Mouse (Mus musculus) liver, embryonic 16.5 days (tissue): ENCODE measurements around the gene Pigt. TPM values are rescaled to one million over a fixed set of nuclear protein-coding genes. Genes with fewer than 3 reads are reported as not detected.

ENCODE experiments used
- ATAC-seq: fragments of 200-750 bp; cut with Nextera tagmentation; 2 replicates; pipeline ENCODE4 v1.8.0; 2017; ENCODE audit warnings: low read depth, mild to moderate bottlenecking, moderate number of reproducible peaks, moderate library complexity
- H3K27ac ChIP-seq: fragments of 300-500 bp; sonication (generic); 2 replicates; pipeline ENCODE4 v1.5.1; 2014; ENCODE audit warnings: mild to moderate bottlenecking, low read length
- H3K27me3 ChIP-seq: fragments of 300-500 bp; sonication (generic); 2 replicates; pipeline ENCODE4 v1.6.1; 2014; ENCODE audit warnings: low read depth, low read length, mixed read lengths; ENCODE audit not compliant: control insufficient read depth, insufficient read depth
- H3K36me3 ChIP-seq: fragments of 300-500 bp; sonication (generic); 2 replicates; pipeline ENCODE4 v1.6.1; 2014; ENCODE audit warnings: mild to moderate bottlenecking; ENCODE audit not compliant: control insufficient read depth, insufficient read depth
- H3K4me1 ChIP-seq: fragments of 300-500 bp; sonication (generic); 2 replicates; pipeline ENCODE4 v1.6.1; 2014; ENCODE audit warnings: low read depth, low read length, mixed read lengths; ENCODE audit not compliant: control insufficient read depth
- H3K4me2 ChIP-seq: fragments of 300-500 bp; sonication (generic); 2 replicates; pipeline ENCODE4 v1.6.1; 2014; ENCODE audit warnings: low read depth, low read length, mixed read lengths
- H3K4me3 ChIP-seq: fragments of 300-500 bp; sonication (generic); 2 replicates; pipeline ENCODE4 v1.5.1; 2014; ENCODE audit warnings: low read depth, mild to moderate bottlenecking, low read length
- H3K9ac ChIP-seq: fragments of 300-500 bp; sonication (generic); 2 replicates; pipeline ENCODE4 v1.6.1; 2014; ENCODE audit warnings: low read depth, low read length
- H3K9me3 ChIP-seq: fragments of 300-500 bp; sonication (generic); replicated peaks from 2 replicates; pipeline ENCODE4 v1.6.1; 2016; ENCODE audit warnings: low read length; ENCODE audit not compliant: control insufficient read depth
- WGBS: fragments of 180-500 bp; shearing (Covaris S2); extraction: QIAGEN DNeasy Blood & Tissue Kit; methylation state at CpG from one replicate; pipeline ENCODE4 v1.1.7; 2014; ENCODE audit not compliant: insufficient replicate concordance; 5-methylcytosine and 5-hydroxymethylcytosine counted together
- polyA plus RNA-seq: library from polyadenylated mRNA; unstranded; fragments of >200 nt; fragmentation: Nextera tagmentation; extraction: Ambion mirVana; gene quantifications from 2 replicates; pipeline ENCODE4 v1.2.1, GENCODE M21; 2015

Gene Pigt
- polyA plus RNA-seq, 1 experiment from 2014 or later, result 24.0 TPM

DNA sequence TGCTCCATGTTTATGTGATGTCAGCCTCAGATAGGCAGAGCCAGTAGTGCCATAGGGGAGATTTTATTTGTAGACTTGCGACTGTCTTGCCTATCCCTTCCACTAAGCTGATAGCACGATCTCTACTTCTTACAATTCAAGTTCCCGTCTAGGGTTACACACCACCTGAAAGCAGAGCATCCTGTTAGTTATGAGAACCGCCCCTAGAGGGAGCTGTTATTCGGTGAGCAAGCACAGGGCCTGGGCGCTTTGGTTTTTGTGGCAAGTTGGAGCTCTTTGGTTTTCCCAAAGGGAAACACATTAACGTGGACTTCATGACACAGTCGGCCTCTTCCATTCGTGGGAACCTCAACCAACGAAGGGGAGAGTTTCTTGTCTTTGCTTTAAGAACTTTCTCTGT is 27.1 kb upstream of the Pigt start:
- H3K9me3 ChIP-seq, result no peaks in the 10 kb centered on the region
- H3K4me1 ChIP-seq, result no peaks in the 10 kb centered on the region
- no peak overlapping the region for H3K4me2 ChIP-seq
- H3K27me3 ChIP-seq, result no peaks in the 10 kb centered on the region
- H3K36me3 ChIP-seq, result no peaks in the 10 kb centered on the region
- 21% methylated on average over 10 of the region's 10 CpGs for WGBS
- no peak overlapping the region for H3K27ac ChIP-seq
- no peak overlapping the region for H3K4me3 ChIP-seq
- no peak overlapping the region for H3K9ac ChIP-seq
- ATAC-seq, result no peak

GRCm38 (mm10) chr2:164473624-164474023 is 23.7 kb upstream of the Pigt start, which contains the start of gene Trp53tg5:
TSS of gene Trp53tg5 (minus strand) at chr2:164473724.
- H3K4me2 ChIP-seq, result no peak within 1 kb of the TSS
- H3K36me3 ChIP-seq, result no peaks in the 10 kb centered on the region
- H3K9me3 ChIP-seq, result no peaks in the 10 kb centered on the region
- H3K27me3 ChIP-seq, result no peaks in the 10 kb centered on the region
- H3K27ac ChIP-seq, result no peak within 1 kb of the TSS
- no peak within 1 kb of the TSS for H3K9ac ChIP-seq
- no peak for ATAC-seq
- H3K4me3 ChIP-seq, result no peak within 1 kb of the TSS
- WGBS, result 72% methylated on average over 6 of the region's 6 CpGs
- no peaks in the 10 kb centered on the region for H3K4me1 ChIP-seq

- 5% methylated on average over 26 of the region's 26 CpGs for WGBS
- no peaks in the 10 kb centered on the region for H3K9me3 ChIP-seq
- peak; percentile 37; the same call in 1 of the 2 replicates for ATAC-seq
- no peaks in the 10 kb centered on the region for H3K36me3 ChIP-seq
- peaks cover 33% of the 10 kb centered on the region for H3K27me3 ChIP-seq
- H3K9ac ChIP-seq, result peak within 1 kb of the TSS; percentile 47; the same call in 1 of the 2 replicates
- no peaks in the 10 kb centered on the region; the same call in 1 of the 2 replicates for H3K4me1 ChIP-seq
- peak within 1 kb of the TSS; percentile 76 for H3K4me2 ChIP-seq
- H3K4me3 ChIP-seq, result peak within 1 kb of the TSS; percentile 62
- H3K27ac ChIP-seq, result no peak within 1 kb of the TSS
These were observed 11.6 kb upstream of the Pigt start, which contains the start of gene Dbndd2 for GRCm38 (mm10) chr2:164485681-164486257. TSS of gene Dbndd2 (plus strand) at chr2:164486106.

DNA sequence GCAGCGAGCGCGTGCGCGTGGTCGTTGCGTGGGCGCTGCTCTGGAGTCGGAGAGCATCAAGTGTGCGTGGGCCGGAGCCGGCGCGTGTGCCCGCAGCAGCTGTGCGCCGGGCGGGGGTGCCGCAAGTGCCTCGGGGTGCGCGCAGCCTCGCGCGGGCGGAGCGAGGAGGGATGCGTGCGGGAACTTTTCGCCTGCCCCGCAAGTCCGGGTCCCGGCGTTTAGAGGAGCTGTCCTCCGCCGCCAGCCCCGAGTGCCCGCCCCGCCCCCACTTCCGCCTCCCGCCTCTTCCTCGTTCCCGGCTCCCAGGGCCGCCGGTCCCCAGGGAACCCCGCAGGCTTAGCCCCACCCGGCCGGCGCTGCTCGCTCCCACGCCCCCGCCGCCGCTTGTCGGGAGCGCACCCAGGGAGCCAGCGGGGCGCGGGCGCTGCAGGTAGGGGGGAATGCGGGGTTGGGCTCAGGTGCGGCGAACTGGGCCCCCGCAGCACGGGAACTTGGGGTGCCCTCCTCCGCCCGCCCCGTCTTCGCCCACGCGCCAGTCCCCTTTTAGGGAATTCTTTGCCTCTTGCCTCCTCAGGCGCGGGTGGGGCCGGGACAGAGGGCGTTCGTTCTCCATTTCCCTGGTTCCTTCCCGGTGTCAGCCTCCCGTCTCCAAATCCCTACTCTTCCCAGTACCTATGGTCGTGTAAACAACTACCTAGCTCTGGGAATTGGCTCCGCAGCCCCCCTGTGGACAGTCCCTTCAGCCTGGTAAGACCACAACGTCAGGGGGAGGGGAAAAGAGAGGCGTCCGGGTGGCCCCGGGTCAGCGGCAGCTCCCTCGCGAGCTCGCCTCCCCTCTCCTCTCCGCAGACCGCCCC is 10.8 kb upstream of the Pigt start:
- Histone ChIP-seq H3K36me3 (no peaks in the 10 kb centered on the region), H3K9ac (peak overlapping the region; percentile 47; the same call in 1 of the 2 replicates), H3K27me3 (peaks cover 33% of the 10 kb centered on the region), H3K4me2 (peak overlapping the region; percentile 76), H3K27ac (no peak overlapping the region), H3K9me3 (no peaks in the 10 kb centered on the region), H3K4me3 (peak overlapping the region; percentile 62), H3K4me1 (no peaks in the 10 kb centered on the region; the same call in 1 of the 2 replicates)
- WGBS, result 1% methylated on average over 73 of the region's 90 CpGs
- ATAC-seq, result peak; percentile 39; the same call in 1 of the 2 replicates

DNA sequence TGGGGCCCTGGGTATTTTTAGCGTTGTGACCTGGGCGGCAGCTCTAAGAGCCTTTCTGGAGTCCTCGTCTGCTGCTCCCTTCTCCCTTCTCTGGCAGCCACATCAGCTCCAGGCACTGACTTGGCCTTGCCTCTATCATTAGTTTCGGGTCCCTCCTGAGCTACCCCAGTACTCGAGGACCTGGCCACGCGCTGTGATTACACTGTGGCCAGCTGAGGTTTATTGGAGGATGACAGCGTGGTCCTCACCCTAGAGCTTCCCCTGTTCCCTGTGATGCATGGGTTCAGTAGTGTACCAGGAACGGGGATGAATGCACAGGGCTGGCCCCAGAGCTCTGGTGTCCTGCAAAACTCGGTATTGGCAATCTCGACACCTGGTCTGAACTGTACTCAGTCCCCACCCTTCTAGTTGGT is 10.2 kb upstream of the Pigt start:
- Histone ChIP-seq H3K4me2 (peak overlapping the region; percentile 76), H3K27ac (no peak overlapping the region), H3K4me3 (peak overlapping the region; percentile 62), H3K9ac (peak overlapping the region; percentile 47; the same call in 1 of the 2 replicates), H3K9me3 (no peaks in the 10 kb centered on the region), H3K27me3 (peaks cover 33% of the 10 kb centered on the region), H3K4me1 (no peaks in the 10 kb centered on the region; the same call in 1 of the 2 replicates), H3K36me3 (no peaks in the 10 kb centered on the region)
- WGBS, result 11% methylated on average over 11 of the region's 11 CpGs
- ATAC-seq, result no peak

DNA sequence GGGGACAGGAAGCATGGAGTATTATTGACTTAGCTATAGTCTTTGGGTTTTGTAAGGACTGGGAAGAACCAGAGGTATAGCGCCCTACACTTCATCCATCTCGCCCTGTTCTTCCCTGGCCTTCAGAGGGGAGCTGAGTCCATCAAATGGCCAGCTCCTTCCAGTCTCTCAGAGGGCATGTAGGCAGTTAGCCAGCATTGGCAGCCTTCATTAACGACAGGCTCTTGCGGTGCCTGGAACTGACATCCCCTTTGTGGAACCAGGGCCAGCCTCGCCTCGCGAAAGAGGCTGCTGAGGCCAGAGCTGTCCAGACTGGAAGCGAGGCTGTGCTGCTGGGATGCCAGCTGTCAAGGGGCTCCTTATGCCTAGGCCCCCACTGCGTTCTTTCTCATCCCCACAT is 9.5 kb upstream of the Pigt start:
- Histone ChIP-seq H3K27me3 (peaks cover 33% of the 10 kb centered on the region), H3K4me1 (no peaks in the 10 kb centered on the region; the same call in 1 of the 2 replicates), H3K4me3 (no peak overlapping the region), H3K9me3 (no peaks in the 10 kb centered on the region), H3K36me3 (no peaks in the 10 kb centered on the region), H3K4me2 (no peak overlapping the region), H3K9ac (no peak overlapping the region), H3K27ac (no peak overlapping the region)
- no peak for ATAC-seq
- WGBS, result 62% methylated on average over 9 of the region's 9 CpGs

GRCm38 (mm10) chr2:164494126-164494525 is 3.2 kb upstream of the Pigt start:
- no peak for ATAC-seq
- Histone ChIP-seq H3K4me3 (no peak overlapping the region), H3K27me3 (no peaks in the 10 kb centered on the region), H3K27ac (no peak overlapping the region), H3K9ac (no peak overlapping the region), H3K9me3 (no peaks in the 10 kb centered on the region), H3K4me1 (peaks cover 14% of the 10 kb centered on the region), H3K4me2 (no peak overlapping the region), H3K36me3 (no peaks in the 10 kb centered on the region)
- WGBS, result 42% methylated on average over 2 of the region's 2 CpGs

GRCm38 (mm10) chr2:164496331-164496730 is 989 bp upstream of the Pigt start:
- no peak overlapping the region for H3K4me3 ChIP-seq

More at GRCm38 (mm10) chr2:164496331-164496730, 989 bp upstream of the Pigt start:
- ATAC-seq, result no peak
- Histone ChIP-seq H3K4me2 (peak overlapping the region; percentile 93; the same call in 1 of the 2 replicates), H3K27me3 (no peaks in the 10 kb centered on the region), H3K27ac (no peak overlapping the region), H3K9ac (no peak overlapping the region), H3K4me1 (peaks cover 14% of the 10 kb centered on the region), H3K9me3 (no peaks in the 10 kb centered on the region), H3K36me3 (peaks cover 5% of the 10 kb centered on the region)
- 20% methylated on average over 1 of the region's 1 CpGs for WGBS
